Mouse (Mus musculus): ENCODE measurements at regions not wholly inside any gene's neighbourhood (a gene's known extent, or its start where the extent isn't known, plus 50 kb on each side); places are given as distances from the start of the nearest gene placed in this dataset.
A peak's percentile ranks its signal among the peaks of the same experiment; 100 is the strongest.

DNA sequence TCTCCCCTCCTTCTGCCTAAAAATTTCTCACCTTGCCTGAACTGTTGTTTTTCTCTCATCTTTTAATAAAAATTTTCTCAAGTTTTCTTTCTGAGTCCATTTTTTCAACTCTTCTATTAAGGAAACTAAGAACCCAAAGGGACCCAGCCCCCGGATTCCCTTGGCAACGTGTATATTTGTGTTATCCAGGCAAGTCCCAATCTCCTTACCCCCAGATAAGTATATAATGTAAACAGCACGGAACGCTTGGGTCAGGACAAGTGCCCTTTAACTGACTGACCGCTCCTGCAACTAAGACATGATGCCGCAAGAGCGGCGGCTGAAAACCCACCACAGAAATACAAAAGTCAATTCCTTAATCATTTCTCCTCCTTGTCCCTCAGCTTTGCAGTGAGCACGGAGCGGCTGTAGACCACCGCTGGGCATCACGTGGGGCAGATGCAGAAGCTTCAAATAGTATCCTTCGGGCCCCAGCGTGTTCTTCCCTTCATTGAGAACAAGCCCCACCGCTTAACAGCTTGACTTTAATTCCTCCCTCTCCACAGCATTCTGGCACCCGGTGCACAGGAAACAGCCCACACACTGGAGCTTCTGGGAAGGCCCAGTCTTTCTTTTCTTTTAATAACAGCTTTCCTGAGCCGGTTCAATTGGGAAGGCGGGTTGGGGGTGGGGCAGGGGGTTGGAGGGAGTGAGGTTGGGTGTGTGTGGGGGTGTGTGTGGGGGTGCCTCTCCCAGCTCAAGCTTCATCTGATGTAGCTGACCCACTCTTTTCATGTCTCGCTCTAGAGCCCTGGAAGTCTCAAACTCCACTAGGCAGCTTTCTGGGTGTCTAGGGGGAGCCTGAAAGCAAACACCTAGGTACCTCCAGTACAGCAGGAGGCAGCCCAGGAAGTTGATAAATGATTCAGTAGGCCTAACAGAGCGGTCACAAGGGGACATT is 234.9 kb downstream of the Csl start:
- no peak for ATAC-seq (ENCODE audit: insufficient number of reproducible peaks, low FRiP score, low TSS enrichment)

GRCm38 (mm10) chr10:99526148-99526547 is 233.3 kb downstream of the Csl start:
- ATAC-seq (ENCODE audit: insufficient number of reproducible peaks, low FRiP score, low TSS enrichment) = no peak

- ATAC-seq (ENCODE audit: insufficient number of reproducible peaks, low FRiP score, low TSS enrichment) = no peak
Observed at GRCm38 (mm10) chr10:99526561-99526960, 232.9 kb downstream of the Csl start.

DNA sequence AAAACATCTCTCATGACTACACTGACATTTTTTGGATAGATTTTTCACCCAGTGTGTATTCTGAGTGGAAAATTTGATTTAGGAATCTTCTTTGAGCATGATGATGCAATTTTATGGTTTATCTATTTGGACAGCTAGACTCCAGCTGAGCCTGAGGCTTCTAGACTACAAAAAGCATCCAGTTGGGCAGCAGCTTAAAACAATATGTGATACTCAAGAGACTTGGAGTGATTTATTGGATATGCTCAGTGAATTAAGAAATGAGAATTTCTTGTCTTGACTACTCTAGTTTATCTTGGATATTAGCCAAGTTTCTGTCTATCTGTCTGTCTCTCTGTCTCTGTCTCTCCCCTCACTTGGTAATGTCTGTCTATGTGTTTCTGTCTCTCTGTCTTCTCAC is 228.4 kb downstream of the Csl start:
- no peak for ATAC-seq (ENCODE audit: insufficient number of reproducible peaks, low FRiP score, low TSS enrichment)

GRCm38 (mm10) chr10:99531556-99531955 is 227.9 kb downstream of the Csl start:
- no peak for ATAC-seq (ENCODE audit: insufficient number of reproducible peaks, low FRiP score, low TSS enrichment)

DNA sequence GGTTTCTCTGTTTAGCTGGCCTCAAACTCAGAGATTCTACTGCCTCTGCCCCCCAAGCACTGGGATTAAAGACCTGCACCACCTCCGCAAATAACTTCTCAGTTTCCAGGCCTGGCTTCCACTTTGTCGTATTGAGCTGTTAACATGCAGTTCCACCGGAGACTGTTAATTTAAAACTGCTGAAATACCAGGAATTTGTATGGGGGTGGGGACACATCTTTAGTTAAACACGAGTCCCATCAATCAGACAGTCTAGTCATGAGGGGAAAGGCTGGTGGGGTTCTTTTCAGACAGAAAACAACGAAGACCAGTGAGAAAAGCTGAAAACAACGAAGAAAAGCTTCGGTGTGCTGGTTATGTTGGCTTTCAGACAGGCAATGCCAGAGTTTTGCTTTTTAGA is 227.5 kb downstream of the Csl start:
- no peak for ATAC-seq (ENCODE audit: insufficient number of reproducible peaks, low FRiP score, low TSS enrichment)

GRCm38 (mm10) chr10:99532697-99533119 is 226.8 kb downstream of the Csl start:
- no peak for ATAC-seq (ENCODE audit: insufficient number of reproducible peaks, low FRiP score, low TSS enrichment)

DNA sequence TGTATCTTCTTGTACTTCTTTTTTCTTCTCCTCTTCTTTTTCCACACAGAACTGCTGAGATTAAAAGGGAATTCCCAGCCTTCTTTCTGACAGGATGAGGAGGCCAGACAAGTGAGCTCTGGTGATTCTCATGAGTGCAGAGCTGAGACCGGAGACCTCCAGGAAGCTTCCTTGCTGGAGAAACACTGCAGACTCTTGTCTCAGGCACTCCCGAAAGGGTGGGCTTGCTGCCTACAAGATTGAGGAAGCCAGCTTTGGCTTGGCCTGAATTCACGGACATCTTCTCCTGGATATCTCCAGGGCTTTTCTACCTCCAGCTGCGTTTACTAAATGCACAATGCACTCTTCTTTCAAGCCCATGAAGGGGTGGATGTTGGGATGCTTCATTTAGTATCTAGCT is 226.0 kb downstream of the Csl start:
- no peak for ATAC-seq (ENCODE audit: insufficient number of reproducible peaks, low FRiP score, low TSS enrichment)

DNA sequence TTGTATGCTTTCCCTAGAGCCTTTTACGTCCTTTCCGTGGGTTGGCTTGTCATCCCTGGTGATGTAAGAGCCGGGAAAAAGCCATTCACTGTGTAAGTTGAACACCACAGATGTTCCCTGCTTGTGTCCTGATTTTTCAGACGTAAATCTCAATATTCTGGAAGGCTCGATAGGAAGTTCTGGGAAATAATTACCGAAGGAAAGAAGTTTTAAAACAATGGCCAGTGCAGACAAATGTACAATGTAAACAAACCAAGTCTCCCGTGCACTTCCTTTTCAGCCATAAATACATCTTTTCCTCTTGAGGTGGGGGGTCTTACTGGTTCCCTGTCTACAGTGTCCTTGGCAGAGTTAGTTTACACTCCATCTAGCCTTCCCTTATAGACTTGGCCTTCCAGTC is 225.2 kb downstream of the Csl start:
- ATAC-seq (ENCODE audit: insufficient number of reproducible peaks, low FRiP score, low TSS enrichment) = no peak

DNA sequence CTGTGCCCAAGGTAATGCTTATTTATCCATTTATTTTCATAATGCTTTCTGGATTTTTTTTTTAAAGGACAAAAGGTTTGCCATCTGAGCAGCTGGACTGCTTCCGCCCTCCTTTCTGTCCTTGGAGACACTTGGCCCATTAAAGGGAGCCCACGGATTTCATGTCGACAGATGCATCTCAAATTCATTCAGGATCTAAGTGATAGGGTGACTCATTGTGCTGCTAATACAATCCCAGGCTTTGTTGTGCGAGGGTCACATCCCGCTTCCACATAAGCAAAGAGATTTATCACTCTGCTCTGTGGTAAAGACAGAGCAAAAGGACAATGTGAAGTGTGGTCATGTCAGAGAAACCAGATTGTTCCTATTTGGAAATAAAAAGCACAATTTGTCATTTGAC is 220.8 kb downstream of the Csl start:
- ATAC-seq (ENCODE audit: insufficient number of reproducible peaks, low FRiP score, low TSS enrichment) = no peak

- no peak for ATAC-seq (ENCODE audit: insufficient number of reproducible peaks, low FRiP score, low TSS enrichment)
Observed at GRCm38 (mm10) chr10:99552373-99552772, 207.1 kb downstream of the Csl start.

DNA sequence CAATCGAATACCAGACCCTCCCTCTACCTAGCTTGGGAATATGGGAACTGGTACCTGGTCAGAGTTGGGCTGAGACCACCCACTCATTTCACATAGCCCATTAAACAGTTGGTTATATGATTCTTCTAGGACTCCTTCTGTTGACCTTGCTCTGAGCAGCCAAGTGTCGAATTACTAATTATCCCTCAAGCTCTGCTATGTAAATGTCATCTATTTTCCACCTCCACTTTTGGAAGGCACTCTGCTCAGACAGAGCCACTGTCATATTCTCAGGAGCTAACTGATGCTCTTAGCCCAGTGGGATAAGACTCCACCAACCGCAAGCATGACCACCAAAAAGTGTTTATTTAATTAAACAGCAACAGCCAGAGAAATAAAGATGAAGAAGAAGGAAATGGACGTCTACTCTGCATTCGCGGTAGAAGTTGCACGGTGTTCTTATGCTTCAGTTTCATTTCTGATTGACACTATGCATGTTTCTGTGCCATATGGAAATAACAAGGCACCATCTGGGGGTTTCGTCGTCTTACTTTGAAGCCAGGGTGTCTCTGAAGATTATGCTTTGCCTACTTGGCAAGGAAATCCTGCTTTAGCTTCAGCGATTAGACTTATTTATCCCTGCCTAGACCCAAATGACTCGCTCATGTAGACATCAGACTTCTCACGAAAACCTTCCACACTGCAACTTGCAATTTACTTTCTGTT is 206.5 kb downstream of the Csl start:
- ATAC-seq (ENCODE audit: insufficient number of reproducible peaks, low FRiP score, low TSS enrichment) = peak; percentile 26; the same call in 1 of the 2 replicates

DNA sequence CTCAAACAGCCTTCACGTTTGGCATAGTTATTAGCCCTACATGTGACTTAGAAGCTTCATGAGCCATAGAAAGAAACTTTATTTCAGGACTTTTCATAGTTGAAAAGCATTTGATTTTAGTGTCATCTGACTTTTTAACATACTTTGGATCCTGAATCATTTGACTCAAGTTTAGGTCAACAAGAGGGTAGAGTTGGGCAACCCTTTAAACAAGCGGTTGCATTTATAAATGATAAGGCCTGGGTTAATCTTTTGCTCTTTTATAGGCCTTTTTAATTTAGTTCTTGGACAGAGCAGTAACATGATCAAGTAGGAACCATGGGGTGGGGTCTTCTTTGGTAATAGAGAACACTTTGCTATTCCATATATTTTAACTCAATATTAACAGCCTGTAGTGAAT is 204.4 kb downstream of the Csl start:
- ATAC-seq (ENCODE audit: insufficient number of reproducible peaks, low FRiP score, low TSS enrichment) = no peak

DNA sequence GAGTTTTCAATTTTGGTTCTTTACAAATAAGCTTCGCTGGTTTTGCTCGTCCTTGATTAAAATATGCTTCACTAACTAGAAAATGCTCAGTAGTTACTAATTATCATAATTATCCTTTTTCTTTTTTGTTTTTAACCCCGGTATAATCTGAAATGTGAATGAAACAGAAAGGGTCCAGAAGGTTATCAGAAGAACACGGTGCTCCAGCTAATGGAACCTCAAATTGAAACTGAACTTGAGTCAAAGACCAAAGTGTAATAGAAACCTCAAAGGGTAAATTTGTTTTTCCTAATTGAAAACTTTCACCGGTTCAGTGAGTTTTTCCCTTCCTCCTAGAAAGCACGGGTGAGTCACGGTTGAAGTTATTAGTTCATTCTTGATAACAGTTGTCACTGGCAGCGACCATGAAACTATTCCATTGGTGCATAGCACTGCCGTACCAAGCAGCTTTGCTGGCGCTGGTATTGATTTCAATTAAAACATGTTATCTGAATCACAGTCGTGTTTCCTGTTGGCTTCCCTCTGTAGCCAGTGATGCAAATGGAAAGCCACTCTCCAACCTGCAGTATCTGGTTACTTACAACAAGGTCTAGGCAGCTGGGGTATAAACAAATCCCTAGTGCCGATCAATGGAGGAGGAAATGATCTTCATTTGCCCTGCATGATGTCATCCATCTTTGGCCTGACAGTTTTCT is 203.7 kb downstream of the Csl start:
- ATAC-seq (ENCODE audit: insufficient number of reproducible peaks, low FRiP score, low TSS enrichment) = no peak

DNA sequence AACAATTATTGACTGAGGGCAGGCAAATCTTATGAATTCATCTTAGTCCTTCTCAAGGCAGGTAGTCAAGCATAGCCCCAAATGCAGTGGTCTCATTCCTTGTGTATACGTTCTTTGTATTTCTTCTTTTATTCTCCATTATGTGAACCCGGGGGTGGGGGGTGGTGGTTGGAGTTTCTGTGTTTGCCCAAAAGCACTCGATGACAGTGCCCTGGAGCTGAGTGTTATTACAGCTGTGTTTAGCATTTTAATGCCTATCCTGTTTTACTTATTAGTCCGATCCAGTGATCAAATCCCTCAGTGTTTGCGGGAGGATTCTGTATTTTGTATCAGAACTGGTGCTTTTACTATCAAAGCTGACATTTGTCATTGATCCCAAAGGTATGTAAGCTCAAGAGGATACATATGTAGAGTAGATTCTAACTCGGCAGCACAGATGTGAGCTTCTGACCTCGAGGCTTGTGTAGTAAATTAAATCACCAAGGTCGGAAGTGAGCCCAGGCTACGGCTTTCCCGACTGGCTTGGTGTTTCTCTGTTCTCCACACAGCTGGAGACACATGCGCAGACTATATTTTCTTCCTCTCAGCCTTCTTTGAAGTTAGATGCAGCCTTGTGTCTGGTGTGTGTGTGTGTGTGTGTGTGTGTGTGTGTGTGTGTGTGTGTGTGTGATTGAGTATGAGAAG is 203.0 kb downstream of the Csl start:
- no peak for ATAC-seq (ENCODE audit: insufficient number of reproducible peaks, low FRiP score, low TSS enrichment)

GRCm38 (mm10) chr10:99558656-99559055 is 200.8 kb downstream of the Csl start:
- ATAC-seq (ENCODE audit: insufficient number of reproducible peaks, low FRiP score, low TSS enrichment) = no peak

GRCm38 (mm10) chr10:99561166-99561818 is 198.2 kb downstream of the Csl start:
- no peak for ATAC-seq (ENCODE audit: insufficient number of reproducible peaks, low FRiP score, low TSS enrichment)

DNA sequence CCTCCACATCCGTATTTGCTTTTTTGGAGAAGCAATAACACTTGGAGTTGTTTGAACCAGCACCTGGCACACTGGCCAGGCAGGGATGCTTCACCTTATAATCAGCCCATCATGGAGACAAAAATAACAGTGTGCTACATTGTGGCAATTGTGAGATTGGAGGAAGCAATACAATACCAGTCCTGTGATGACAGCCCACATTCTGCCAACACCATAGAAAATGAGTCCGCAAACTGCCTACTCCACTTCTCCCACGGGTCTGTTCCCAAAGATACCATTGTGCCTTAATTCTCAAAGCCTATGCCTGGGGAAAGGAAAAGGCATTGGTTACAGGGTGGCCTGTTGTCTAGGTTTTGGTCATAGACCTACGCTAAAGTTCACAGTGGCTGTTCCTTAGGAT is 194.9 kb downstream of the Csl start:
- ATAC-seq (ENCODE audit: insufficient number of reproducible peaks, low FRiP score, low TSS enrichment) = no peak

GRCm38 (mm10) chr10:99568424-99568823 is 191.0 kb downstream of the Csl start:
- no peak for ATAC-seq (ENCODE audit: insufficient number of reproducible peaks, low FRiP score, low TSS enrichment)

- no peak for ATAC-seq (ENCODE audit: insufficient number of reproducible peaks, low FRiP score, low TSS enrichment)
Observed at GRCm38 (mm10) chr10:99570190-99570589, 189.3 kb downstream of the Csl start.

Data from cerebellum, adult (tissue).